Mouse (Mus musculus) erythroblast, adult 5-6 weeks (primary cell): Measurements from ENCODE around the gene Dtx3l. TPM values are rescaled to one million over a fixed set of nuclear protein-coding genes. Genes with fewer than 3 reads are reported as not detected.
"Not testable (repeated sequence)": the region's sequence is repeated elsewhere in the genome, so short reads cannot be mapped to it uniquely, and the experiment has no call there.

Source experiments
- ATAC-seq: replicated peaks from 2 replicates; pipeline ENCODE4 v1.8.0; 2016; ENCODE audit warnings: moderate number of reproducible peaks, mild to moderate bottlenecking, moderate TSS enrichment, inconsistent platforms; ENCODE audit not compliant: poor library complexity, low FRiP score, severe bottlenecking
- total RNA-seq, 2 experiments: library from RNA; stranded (forward) in 1 of 2; stranded (reverse) in 1 of 2; fragments of 150-400 nt in 1 of 2; fragments of 200-764, 138-1000 nt in 1 of 2; gene quantifications; 2 replicates each; pipeline versions ENCODE4 v1.2.3 to v1.2.4; 2015 to 2017; ENCODE audit warnings: low replicate concordance in 2 of 2

Gene Dtx3l
- total RNA-seq, 2 experiments from 2014 or later = 13.3 to 25.4 TPM

- not testable (repeated sequence) for ATAC-seq
These were observed 47.3 kb downstream of the Dtx3l start for GRCm38 (mm10) chr16:35891603-35892002.

GRCm38 (mm10) chr16:35890645-35891044 is 48.3 kb downstream of the Dtx3l start:
- 0 out of 2 replicates have a peak, but pooled peaks have one; percentile 65 for ATAC-seq

- ATAC-seq = no peak
These were observed 50.0 kb downstream of the Dtx3l start for GRCm38 (mm10) chr16:35888910-35889309.

- ATAC-seq = no peak
These were observed 50.8 kb downstream of the Dtx3l start for GRCm38 (mm10) chr16:35888174-35888573.

Other genes with a start within 250 kb of the Dtx3l start
- gene Dirc2, start 169.8 kb downstream of the Dtx3l start, total RNA-seq (2015; ENCODE audit: low replicate concordance) = 15.2 and 16.7 TPM in 2 replicates
- 19.2 and 23.3 TPM in 2 replicates for gene Dirc2, start 169.8 kb downstream of the Dtx3l start, total RNA-seq (2017; ENCODE audit: low replicate concordance)
- gene Hspbap1, start 168.8 kb downstream of the Dtx3l start, total RNA-seq (2015; ENCODE audit: low replicate concordance) = 30.4 and 37.4 TPM in 2 replicates
- 63.4 and 71.3 TPM in 2 replicates for gene Hspbap1, start 168.8 kb downstream of the Dtx3l start, total RNA-seq (2017; ENCODE audit: low replicate concordance)
- gene Parp14, start 67.6 kb downstream of the Dtx3l start, total RNA-seq (2015; ENCODE audit: low replicate concordance) = 17.3 and 18.0 TPM in 2 replicates
- gene Parp14, start 67.6 kb downstream of the Dtx3l start, total RNA-seq (2017; ENCODE audit: low replicate concordance) = 34.6 and 34.8 TPM in 2 replicates
- 21.3 and 23.0 TPM in 2 replicates for gene Parp9, start 681 bp downstream of the Dtx3l start, total RNA-seq (2015; ENCODE audit: low replicate concordance)
- gene Parp9, start 681 bp downstream of the Dtx3l start, total RNA-seq (2017; ENCODE audit: low replicate concordance) = 30.7 and 41.3 TPM in 2 replicates
- 29.8 and 43.5 TPM in 2 replicates for gene Kpna1, start 39.6 kb upstream of the Dtx3l start, total RNA-seq (2015; ENCODE audit: low replicate concordance)
- gene Kpna1, start 39.6 kb upstream of the Dtx3l start, total RNA-seq (2017; ENCODE audit: low replicate concordance) = 34.3 and 55.9 TPM in 2 replicates
- gene Wdr5b, start 102.0 kb upstream of the Dtx3l start, total RNA-seq (2015; ENCODE audit: low replicate concordance) = 1.7 and 8.6 TPM in 2 replicates
- 2.6 and 3.7 TPM in 2 replicates for gene Wdr5b, start 102.0 kb upstream of the Dtx3l start, total RNA-seq (2017; ENCODE audit: low replicate concordance)
- gene Fam162a, start 132.4 kb upstream of the Dtx3l start, total RNA-seq (2015; ENCODE audit: low replicate concordance) = 13.0 and 31.1 TPM in 2 replicates
- 8.1 and 37.1 TPM in 2 replicates for gene Fam162a, start 132.4 kb upstream of the Dtx3l start, total RNA-seq (2017; ENCODE audit: low replicate concordance)
- 4.8 and 21.3 TPM in 2 replicates for gene Ccdc58, start 132.5 kb upstream of the Dtx3l start, total RNA-seq (2015; ENCODE audit: low replicate concordance)
- gene Ccdc58, start 132.5 kb upstream of the Dtx3l start, total RNA-seq (2017; ENCODE audit: low replicate concordance) = 2.6 and 10.6 TPM in 2 replicates
- not detected in 2 replicates for gene Csta1, start 192.1 kb upstream of the Dtx3l start, total RNA-seq (2015; ENCODE audit: low replicate concordance)
- not detected in 2 replicates for gene Csta1, start 192.1 kb upstream of the Dtx3l start, total RNA-seq (2017; ENCODE audit: low replicate concordance)
- gene Stfa2l1, start 217.7 kb upstream of the Dtx3l start, total RNA-seq (2015; ENCODE audit: low replicate concordance) = 55.3 and 63.3 TPM in 2 replicates
- gene Stfa2l1, start 217.7 kb upstream of the Dtx3l start, total RNA-seq (2017; ENCODE audit: low replicate concordance) = 2.2 and 7.4 TPM in 2 replicates
- 27.0 and 42.1 TPM in 2 replicates for gene Gm5483, start 245.1 kb upstream of the Dtx3l start, total RNA-seq (2015; ENCODE audit: low replicate concordance)
- 16.6 and 23.1 TPM in 2 replicates for gene Gm5483, start 245.1 kb upstream of the Dtx3l start, total RNA-seq (2017; ENCODE audit: low replicate concordance)